Mouse (Mus musculus) right cerebral cortex, postnatal 25 days (tissue): ENCODE measurements around the gene Morc1.

Experiments
- DNase-seq: peaks from one replicate; pipeline ENCODE4 v3.0.0; 2022

Morc1 gene

DNA sequence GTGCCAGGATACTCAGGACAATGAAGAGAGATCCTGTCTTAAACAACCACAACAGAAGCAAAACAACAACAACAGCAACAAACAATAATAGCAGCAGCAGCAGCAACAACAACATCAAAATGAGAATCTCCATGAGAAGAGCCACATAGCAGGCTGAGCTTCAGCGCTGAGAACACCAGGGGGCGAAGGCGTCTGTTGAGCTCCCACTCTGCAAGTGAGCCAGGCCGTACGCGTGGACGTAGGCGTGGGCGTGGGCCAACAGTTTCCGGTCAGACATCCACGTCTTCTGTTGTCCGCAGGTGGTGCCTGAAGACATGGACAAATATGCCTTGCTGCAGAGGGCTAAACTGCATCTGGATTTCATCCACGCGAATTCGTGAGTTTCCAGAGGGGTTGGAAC, at the start of gene Morc1:
Gene Morc1, plus strand, starts transcription at position 211 of the 400 bp plus-strand sequence.
- no peak for DNase-seq

DNA sequence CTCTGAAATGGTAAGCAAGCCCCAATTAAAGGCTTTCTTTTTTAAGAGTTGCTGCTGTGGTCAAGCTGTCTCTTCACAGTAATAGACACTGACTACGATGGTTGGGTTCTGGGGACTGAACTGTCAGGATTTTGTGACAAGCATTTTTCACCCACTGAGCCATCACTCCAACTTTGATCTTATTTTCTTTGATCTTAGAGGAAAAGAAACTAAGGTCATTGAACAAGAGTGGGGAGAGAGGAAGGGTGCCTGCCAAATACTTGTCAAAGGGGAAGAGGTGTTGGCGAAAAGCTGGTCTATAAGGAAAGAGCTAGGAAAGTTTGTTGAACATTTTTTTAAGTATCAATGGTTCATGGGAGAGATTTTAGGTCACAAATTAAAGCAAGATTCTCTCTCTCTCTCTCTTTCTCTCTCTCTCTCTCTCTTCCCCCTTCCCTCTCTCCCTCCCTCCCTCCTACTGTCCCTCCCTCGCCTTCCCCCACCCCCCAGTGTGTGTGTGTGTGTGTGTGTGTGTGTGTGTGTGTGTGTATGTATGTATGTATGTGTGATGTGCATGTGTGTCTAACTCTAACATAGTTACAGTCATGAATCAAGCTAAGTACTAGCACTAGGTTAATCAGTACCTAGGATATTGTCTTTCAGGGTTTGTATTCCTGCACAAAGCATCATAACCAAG, 47.3 kb upstream of the Morc1 start:
- no peak for DNase-seq

DNA sequence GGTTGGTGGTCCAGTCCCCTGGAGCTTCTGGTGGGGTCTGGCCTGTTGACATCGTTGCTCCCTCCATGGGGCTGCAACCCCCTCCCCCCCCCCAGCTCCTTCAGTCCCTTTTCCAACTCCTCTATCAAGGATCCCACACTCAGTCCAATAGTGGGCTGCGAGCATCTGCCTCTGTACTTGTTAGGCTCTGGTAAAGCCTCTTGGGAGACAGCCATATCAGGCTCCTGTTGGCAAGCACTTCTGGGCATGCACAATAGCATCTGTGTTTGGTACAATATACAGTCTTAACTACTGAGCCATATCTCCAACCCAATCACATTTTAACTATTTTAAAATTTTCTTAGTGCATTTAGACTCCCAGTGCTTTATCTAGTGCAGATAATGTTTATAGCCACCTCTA, 44.1 kb upstream of the Morc1 start:
- DNase-seq = no peak

DNA sequence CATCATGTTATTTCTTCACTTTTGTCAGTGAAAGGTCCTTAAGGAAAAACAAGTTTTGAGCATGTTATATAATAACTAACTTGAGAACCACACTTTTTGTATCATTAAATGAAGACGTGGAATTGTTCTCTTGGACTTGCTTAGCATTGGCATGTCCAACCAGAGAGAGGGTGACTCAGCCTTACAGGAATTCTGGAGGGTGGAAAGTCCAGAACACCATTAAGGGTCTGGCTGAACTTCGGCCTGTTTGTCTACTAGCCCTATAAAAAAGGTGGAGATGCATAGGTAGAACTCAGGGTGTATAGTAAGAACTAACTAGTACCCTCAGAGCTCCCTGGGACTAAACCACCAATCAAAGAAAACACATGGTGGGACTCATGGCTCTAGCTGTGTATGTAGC, 35.8 kb upstream of the Morc1 start:
- no peak for DNase-seq

DNA sequence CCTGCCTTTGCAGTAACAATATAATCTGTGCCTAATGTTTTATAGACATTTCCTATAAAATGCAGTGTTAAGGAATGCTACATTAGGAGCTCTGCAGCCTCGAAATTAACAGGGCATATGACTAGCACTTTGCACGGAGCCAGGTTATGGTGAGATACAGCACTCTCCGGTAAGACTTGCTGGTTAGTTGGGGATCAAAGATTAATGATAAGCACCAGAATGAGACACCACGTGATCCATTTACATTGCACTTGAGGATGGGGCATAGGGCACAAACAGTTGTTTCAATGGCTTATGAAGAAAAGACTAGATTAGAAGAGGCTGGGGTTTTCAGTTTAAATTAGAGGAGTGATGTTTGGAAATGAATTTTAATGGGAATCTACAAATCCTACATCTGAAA, 28.1 kb upstream of the Morc1 start:
- no peak for DNase-seq

DNA sequence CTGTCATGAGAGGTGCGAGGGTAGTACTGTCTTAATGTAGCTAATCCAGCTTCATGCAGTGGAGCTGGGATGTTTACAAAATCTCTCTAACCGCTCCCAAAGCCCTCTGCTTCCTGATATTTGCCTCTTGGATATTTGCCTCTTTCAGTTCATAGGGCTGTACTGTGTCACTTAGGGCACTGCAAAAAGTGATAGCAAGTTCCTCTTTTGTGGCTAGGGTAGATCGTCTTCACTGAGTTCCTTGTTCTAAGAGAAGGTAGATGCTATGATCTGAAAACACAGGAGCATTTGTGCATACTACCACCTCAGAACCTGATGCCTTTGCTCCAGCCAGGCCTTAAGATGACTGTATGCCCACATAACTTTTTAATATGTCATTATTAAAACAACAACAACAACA, 27.6 kb upstream of the Morc1 start:
- no peak for DNase-seq

DNA sequence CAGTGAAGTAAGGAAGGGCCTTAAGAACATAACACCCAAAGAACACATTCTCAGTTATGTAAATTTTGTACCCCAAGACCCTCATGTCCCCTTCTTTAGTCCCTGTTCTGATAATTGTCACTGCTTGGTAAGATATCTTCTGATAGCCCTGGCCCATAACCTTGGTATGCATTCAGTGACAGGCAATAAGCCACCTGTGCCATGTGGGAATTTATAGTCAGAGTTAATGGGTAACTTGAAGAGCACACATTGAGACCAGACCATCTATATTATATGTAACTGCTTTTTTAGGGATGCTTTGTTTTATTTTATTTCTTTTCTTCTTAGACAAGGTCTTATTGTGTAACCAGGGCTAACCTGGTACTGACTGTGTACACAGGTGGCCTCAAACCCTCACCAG, 27.0 kb upstream of the Morc1 start:
- DNase-seq = no peak

DNA sequence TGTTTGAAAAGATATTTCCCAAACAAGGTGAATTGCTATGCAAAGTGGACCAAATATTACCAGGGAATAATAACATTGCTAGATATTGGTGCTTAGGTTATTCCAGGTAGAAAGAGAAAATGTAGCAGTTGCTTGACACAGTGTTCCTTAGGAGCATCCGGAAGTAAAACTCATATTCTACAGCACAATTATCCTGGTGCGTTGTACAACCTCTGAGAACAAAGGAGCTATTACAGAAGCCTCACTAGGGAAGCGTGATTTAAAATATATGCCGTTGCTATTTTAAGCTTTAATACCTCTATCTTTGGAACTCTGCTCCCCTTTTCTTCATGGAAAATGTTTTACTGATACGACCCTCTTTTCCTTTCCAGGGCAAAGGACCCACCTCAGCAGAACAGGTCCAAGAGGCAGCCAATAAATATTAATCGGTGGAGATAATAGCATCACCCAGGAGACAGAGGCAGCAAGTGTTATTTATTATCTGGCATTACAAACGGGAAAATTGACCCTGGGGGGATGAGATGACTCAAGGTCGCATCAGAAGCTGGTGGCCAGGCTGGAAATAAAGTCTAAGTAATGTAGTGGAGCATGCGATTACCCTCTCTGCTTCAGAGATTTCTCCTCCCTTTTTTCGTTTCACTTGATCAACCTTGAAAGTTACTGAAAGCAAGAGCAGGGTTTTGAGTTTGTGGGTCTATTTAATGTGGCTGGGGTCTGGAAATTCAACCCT, 25.2 kb upstream of the Morc1 start:
- DNase-seq = no peak

DNA sequence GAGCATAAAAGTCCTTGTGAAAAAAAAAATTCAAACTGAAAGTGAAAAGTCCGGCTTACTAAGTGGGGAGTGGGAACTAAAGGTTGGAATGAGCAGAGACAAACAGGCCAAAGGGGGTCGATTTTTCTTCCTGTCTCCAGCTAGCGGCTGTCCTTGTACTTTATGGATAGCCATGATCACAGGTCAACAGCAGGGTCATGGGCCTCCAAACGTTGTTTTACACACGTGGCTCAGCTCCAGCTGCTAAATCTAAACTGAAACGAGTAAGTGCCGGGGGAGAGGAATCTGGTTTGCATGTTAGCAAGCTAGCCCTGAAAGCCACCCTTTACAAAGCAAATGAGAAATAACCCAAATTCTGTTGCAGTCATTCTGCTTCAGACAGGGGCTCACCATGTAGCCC, 21.5 kb upstream of the Morc1 start:
- DNase-seq = no peak

DNA sequence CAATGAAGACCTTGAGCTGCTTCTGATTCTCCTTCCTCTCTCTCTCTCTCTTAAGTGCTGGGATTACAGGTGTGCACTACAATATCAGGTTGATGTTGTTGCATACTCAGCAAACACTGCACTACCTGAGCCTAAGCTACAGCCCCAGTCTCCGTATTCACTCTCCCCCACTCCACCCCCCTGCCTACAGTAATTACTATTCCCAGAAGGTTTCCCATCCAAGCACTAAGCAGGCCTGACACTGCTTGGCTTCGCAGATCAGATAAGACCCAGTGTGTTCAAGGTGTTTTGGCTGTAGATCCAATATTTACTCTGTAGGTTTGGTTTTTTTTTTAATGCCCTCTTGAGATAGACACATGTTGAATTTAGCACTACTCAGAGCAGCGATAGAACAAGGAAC, 20.9 kb upstream of the Morc1 start:
- no peak for DNase-seq

DNA sequence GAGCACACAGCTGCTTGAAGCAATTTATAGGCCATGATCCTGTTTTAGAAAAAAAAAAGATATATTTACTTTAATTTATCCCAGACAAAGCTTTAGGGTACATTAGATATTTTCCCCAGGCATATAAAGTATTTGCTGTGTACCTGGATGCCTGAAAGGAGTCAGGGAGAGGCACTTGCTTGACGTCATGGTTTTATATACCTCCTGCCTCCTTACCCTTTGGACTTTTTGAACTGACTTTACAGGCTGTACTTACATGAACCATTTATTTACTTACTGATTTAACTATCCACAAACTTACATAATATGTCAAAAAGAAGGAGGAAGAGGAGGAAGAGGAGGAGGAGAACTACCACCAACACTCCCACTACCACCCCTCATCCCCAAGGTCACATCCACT, 18.8 kb upstream of the Morc1 start, which contains the start of gene Gm5485:
Gene Gm5485, minus strand, starts transcription at position 171 of the 400 bp plus-strand sequence.
- DNase-seq = no peak

DNA sequence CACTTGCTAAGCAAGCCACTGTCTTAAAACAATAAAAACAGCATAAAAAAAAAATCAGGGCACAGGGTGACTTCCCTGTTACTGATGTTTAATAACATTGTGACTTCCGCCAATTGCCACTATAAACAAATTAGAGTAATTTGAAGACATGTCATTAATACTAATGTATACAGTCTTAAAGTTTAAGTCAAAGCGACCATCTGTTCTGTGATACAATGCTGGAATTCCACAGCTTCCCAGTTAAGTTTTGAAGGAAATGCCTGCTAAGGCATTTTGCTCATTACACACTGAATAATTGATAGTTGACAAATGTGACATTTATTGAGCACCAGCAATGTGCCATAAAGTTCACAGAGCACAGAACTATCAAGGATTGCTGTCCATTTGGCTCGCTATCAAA, 12.5 kb upstream of the Morc1 start:
- no peak for DNase-seq

DNA sequence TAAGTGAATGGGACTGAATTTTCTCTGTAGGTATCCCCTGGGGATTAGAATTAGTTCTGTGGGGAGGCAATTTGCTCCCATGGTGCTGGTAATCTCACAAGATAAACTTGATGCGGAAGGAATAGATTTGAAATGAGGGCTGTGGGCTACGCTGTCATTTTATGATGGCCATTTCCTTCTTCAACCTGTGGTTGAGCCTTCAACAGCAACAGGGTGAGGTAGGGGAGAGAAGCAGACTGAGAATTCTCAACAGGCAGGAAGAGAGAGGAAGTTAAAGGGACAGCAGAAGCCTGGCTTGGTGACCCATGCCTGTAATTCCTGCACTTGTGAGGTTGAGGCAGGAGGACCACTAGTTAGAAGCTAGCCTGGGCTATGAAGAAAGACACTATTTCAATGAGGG, 12.0 kb upstream of the Morc1 start:
- DNase-seq = no peak

DNA sequence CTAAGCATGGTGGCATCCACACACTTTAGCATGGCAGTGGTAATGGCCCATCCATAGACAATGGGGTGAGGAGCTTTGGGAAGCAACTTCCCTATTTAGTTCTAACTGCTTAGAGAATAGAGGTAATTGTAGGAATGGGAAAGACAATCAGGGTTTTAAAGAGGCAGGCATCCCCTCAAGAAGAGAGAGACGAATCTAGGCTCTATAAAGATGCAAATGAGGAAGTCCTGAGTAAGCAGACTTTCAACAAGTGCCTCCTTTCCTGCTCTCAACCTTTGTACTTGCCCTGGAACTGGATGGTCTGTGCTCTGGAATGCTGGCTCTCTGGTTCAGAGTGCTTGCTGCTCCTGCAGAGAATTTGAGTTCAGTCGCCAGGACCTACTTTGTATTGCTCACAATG, 8.5 kb upstream of the Morc1 start:
- no peak for DNase-seq

DNA sequence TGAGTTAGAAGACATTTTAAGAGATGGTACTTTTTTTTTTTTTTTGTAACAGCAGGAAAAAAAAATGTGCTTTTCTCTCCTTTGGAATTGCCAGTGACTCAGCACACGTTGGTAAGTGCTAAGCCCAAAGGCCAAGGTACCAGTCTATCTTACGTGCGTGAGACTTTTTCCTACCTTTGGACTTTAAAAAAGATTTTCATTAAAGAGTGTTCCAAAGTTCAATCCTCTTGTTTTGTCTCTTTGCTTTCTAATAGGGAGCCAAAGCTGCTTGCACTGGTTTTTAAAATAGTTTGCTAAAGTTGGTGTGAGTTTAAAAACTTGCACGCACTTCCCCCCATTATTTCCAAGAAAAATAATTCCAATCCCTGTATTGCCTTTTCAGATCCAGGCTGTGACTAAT, 7.0 kb upstream of the Morc1 start:
- DNase-seq = no peak

DNA sequence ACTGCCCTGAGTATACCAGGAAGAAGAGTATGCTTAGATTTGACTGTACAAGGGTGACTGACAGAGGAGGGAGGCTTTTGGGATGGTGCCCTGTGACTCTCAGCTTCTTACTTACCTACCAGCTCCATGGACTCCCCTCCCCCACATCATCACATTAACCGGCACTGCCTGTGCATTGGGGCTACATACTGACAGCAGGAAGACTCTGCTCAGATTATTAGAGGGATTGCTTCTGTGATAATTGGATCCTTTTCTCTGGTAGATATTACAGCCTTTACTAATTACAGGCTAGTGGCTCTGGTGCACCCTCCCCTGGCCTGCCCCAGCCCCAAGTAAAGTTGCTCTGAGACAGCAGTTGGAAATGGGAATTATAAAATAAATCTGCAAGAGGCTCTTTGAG, 1.6 kb upstream of the Morc1 start:
- no peak for DNase-seq

DNA sequence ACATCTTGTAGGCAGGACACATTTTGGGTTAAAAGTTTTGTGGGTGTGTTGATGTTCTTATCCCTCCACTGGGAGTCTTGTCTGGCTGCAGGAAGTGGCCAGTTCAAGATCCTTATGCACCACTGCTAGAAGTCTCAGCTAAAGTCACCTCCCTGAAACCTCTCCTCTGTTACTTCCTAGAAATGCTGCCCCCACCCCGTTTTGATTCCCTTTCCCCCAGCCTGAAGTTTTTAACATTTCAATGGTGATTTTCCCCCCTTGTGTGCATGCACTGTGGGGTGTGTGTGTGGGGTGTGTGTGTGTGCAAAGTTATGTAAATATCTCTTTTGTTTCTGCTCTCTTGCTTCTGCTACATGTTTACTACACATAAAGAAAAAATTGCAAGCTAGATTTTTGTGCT, 4.4 kb downstream of the Morc1 start:
- no peak for DNase-seq

DNA sequence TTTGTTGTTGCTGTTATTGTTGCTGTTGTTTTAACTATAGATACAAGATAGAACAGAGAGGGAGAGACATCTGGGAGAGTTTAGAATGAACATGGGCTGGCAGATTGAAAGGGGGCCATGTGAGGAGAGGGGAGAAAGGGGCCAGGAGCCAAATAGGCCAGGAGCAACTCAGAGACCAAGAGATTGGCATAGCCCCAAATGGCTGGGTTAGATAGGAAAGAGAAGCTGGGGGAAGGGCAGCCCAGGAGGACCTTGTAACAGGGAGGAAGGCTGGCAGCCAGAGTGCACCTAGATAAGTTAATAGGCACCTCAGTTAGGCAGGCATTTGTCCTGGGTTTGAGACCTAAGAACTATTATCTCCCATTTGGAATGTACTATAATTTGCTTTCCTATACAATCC, 6.4 kb downstream of the Morc1 start:
- DNase-seq = no peak

DNA sequence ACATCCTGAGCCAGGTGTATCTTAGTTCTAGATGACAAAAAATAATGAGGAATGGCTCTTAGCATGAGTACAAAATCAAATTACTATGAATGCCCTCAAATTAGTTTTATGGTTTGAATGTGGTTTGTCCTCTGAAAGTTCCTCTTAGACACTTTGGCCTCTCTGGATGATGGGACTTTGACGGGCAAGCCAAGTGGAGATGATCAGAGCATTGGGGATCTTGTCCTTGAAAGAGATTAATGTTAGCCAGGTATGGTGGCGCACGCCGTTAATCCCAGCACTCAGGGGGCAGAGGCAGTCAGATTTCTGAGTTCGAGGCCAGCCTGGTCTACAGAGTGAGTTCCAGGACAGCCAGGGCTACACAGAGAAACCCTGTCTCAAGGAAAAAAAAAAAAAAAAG, 13.6 kb downstream of the Morc1 start:
- DNase-seq = no peak

DNA sequence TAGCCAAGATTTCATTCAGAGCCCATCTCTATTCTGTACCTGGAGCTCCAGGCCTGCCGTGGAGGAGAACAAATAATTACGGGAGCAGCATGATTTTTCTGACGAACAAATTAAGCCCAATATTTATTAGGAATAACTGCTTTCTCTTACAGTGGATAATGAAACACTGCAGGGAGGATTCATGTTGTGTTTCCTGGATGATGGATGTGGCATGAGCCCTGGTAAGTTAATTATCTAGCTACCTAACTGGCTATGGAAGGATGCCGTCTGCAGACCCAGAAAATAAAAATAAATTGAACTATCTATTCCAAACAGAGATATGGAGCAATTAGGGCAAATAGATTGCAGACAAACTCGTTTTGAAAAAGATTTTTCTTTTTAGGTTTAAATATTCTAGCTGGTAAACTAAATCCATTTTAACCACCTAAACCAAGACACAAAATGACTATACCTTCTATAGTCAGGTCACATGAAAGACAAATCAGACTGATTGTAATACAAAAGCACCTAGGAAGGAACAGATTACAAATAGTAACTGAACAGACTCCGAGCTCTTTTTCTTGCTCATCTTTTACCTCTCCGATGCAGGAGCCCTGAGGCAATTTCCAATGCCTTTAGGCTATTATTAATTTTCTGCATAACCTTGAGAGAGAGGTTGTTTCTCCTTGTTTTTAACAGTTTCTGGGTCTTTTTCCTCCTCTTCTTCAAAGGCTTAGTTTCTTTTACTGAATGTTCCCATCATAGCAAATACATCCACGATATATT, 15.3 kb downstream of the Morc1 start:
- no peak for DNase-seq

DNA sequence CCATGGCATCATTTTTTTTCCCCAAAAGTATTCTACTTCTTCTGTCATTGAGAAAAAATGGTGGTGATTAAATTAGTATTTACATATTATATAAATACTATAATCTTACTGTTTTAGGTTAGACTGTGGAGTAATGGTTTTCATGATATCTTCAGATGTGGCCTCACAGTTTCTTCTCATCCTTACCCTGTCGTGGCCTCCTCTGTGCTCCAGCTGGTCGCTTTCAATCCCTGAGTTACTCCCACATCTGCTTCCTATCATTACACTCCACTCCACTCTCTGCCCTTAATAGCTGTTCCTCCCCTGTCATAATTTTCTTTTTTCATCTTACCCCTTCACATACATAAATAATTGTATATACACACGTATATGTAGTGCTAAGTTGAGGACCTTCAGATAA, 22.2 kb downstream of the Morc1 start:
- DNase-seq = no peak

DNA sequence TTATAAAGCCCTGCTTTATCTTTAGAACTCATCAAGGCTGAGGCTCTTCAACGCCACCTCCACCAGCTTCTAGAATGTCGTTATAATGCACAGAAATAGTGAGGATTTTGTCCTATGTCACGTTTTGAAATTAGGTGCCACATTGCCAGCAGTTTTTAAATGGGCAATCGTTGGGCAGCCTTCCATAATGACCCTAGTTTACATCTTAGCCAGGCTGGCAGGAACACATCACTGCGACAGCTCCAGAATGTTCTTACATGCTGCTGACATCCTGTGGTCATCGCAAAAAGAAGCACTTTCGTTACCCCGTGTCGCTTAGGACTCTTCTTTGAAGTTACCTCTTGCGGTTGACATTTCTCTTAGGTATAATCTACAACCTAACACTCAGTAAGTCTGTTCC, 42.4 kb downstream of the Morc1 start:
- no peak for DNase-seq

DNA sequence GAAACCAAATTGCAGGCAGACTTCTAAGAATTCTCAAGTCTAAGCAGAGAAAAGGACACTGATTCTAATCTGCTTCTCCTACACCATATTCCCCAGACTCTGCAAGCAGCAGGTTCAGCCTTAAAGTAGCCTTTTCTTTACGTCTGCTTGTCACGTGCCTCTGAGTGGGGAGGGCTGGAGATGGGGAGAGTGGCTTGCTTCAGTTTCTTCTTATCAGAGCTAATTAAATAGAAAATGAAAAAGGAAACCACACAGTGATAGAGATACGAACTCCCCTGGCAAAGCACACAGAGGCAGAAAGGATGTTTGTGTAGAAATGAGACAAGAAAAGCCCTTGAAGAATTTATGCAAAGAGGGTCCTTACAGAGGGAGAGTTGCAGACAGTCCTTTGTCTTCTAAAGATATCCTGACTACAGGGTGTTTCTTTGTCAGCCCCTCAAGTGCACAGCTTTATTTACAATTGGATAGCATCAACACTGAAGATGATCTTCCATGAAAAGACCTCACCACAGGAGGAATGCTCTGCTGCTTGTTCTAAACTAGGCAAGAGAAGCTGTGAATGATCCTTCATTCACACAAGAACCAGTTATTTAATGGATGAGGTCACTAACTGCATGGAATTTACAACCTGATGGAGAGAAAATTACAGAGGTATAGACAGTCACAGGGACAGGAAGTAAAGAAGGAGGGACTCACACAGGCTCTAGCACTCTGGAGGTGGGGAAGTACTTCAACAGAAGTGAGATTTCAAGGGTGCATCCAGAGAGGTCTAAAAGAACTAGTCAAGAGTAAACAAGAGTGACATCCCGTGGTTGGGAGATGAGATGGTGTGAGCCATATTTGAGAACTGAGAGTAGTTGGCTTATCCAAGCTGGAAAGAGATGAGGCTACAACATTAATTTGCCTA, 44.1 kb downstream of the Morc1 start:
- no peak for DNase-seq
